8 mouse cellular contexts compared by ENCODE assay signal in the genomic region with DNA sequence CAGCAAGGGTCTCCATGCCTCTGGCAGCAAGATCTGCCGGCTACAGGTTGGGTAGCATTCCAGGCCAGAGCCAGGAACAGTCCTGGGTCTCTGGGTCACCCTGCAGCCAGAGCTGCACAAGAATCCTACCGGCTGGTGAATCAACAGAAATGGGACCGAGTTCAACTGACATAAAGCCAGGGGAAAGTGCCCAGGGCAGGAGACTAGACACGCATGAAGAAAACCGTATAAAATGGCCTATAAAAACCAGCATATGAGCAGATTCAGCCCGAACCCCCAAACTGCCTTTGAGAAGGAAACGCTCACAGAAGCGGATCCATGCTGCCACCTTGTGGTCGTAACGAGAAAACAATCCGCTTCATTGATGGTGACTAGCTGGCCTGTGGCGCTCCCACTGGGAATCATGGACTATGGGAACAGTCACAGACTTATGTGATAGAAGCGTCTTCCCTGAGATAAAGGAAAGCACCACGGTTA. TPM values are rescaled to one million over a fixed set of nuclear protein-coding genes. Genes with fewer than 3 reads are reported as not detected.
DNase-seq lines count a peak whose midpoint lies in the region; ATAC-seq and TF ChIP-seq lines count a peak whose summit lies in the region.

No protein-coding gene starts in this region.

- intact Hi-C loops in heart, postnatal 14 days (cut with DNase I) = loop anchor here (1.0 to 5.0 kb wide), 3 partner anchors 40 to 459 kb away; partner anchors contain the start of gene Meltf

- H3K9me3 ChIP-seq in G1E (replicated peaks) = no peaks in the 10 kb centered on the region
- no peaks in the 10 kb centered on the region for H3K9me3 ChIP-seq in forebrain, embryonic 14.5 days (replicated peaks; ENCODE audit: control insufficient read depth, low read length)
- no peaks in the 10 kb centered on the region for H3K9me3 ChIP-seq in liver, embryonic 15.5 days (replicated peaks)
- no peaks in the 10 kb centered on the region for H3K9me3 ChIP-seq in neural tube, embryonic 12.5 days

- H3K9ac ChIP-seq in forebrain, embryonic 14.5 days (ENCODE audit: low read length) = peak overlapping the region; percentile 42
- H3K9ac ChIP-seq in liver, embryonic 15.5 days = no peak overlapping the region
- 0 out of 2 replicates have a peak overlapping the region, but pooled peaks have one; percentile 38 for H3K9ac ChIP-seq in neural tube, embryonic 12.5 days

- H3K27ac ChIP-seq in forebrain, embryonic 14.5 days (ENCODE audit: low read depth, low read length) = no peak overlapping the region
- no peak overlapping the region for H3K27ac ChIP-seq in liver, embryonic 15.5 days (replicated peaks)
- no peak overlapping the region for H3K27ac ChIP-seq in neural tube, embryonic 12.5 days
- no peak overlapping the region for H3K27ac ChIP-seq in testis, adult 2 months (ENCODE audit: control insufficient read depth, insufficient read depth, low read depth, low read length)

- peak overlapping the region; percentile 22; the same call in 1 of the 2 replicates for H3K4me2 ChIP-seq in forebrain, embryonic 14.5 days (ENCODE audit: low read length)
- H3K4me2 ChIP-seq in liver, embryonic 15.5 days = peak overlapping the region; percentile 48
- peak overlapping the region; percentile 48 for H3K4me2 ChIP-seq in neural tube, embryonic 12.5 days (replicated peaks)

- no peaks in the 10 kb centered on the region for H3K36me3 ChIP-seq in G1E (replicated peaks)
- no peaks in the 10 kb centered on the region for H3K36me3 ChIP-seq in forebrain, embryonic 14.5 days (ENCODE audit: control insufficient read depth, insufficient read depth, low read length)
- H3K36me3 ChIP-seq in liver, embryonic 15.5 days (replicated peaks) = no peaks in the 10 kb centered on the region
- H3K36me3 ChIP-seq in neural tube, embryonic 12.5 days = no peaks in the 10 kb centered on the region
- no peaks in the 10 kb centered on the region for H3K36me3 ChIP-seq in testis, adult 2 months (ENCODE audit: control insufficient read depth, insufficient read depth, low read length)

- no peak; the same call in 1 of the 2 replicates for ATAC-seq in G1E (ENCODE audit: extremely low read depth, insufficient number of reproducible peaks, low FRiP score, poor library complexity, severe bottlenecking)
- peak; percentile 70 for ATAC-seq in forebrain, embryonic 14.5 days
- no peak for ATAC-seq in liver, embryonic 15.5 days (ENCODE audit: insufficient read depth)
- peak; percentile 53; the same call in 1 of the 2 replicates for ATAC-seq in neural tube, embryonic 12.5 days (ENCODE audit: low FRiP score, low read depth)

- H3K27me3 ChIP-seq in G1E (ENCODE audit: insufficient read depth, low read length) = peaks cover 30% of the 10 kb centered on the region
- no peaks in the 10 kb centered on the region for H3K27me3 ChIP-seq in forebrain, embryonic 14.5 days (replicated peaks; ENCODE audit: control insufficient read depth, insufficient read depth, low read length)
- no peaks in the 10 kb centered on the region; the same call in 1 of the 2 replicates for H3K27me3 ChIP-seq in liver, embryonic 15.5 days
- no peaks in the 10 kb centered on the region for H3K27me3 ChIP-seq in neural tube, embryonic 12.5 days (replicated peaks)
- no peaks in the 10 kb centered on the region for H3K27me3 ChIP-seq in testis, adult 2 months (ENCODE audit: control insufficient read depth, insufficient read depth, low read length)

- 5% methylated on average over 14 of the region's 14 CpGs for WGBS in forebrain, embryonic 14.5 days
- 5% methylated on average over 14 of the region's 14 CpGs for WGBS in liver, embryonic 15.5 days (ENCODE audit: insufficient replicate concordance)
- WGBS in neural tube, embryonic 12.5 days = 6% methylated on average over 14 of the region's 14 CpGs

- H3K4me1 ChIP-seq in G1E (ENCODE audit: insufficient read depth, low read depth, low read length) = peaks cover 7% of the 10 kb centered on the region; the same call in 1 of the 2 replicates
- H3K4me1 ChIP-seq in forebrain, embryonic 14.5 days (ENCODE audit: control insufficient read depth, insufficient read depth, low read length) = no peaks in the 10 kb centered on the region
- H3K4me1 ChIP-seq in liver, embryonic 15.5 days (replicated peaks) = peaks cover 4% of the 10 kb centered on the region
- no peaks in the 10 kb centered on the region for H3K4me1 ChIP-seq in neural tube, embryonic 12.5 days
- peaks cover 6% of the 10 kb centered on the region for H3K4me1 ChIP-seq in testis, adult 2 months (ENCODE audit: control insufficient read depth, insufficient read depth, low read length)

- H3K4me3 ChIP-seq in G1E (ENCODE audit: low read depth, low read length) = no peak overlapping the region
- H3K4me3 ChIP-seq in forebrain, embryonic 14.5 days (ENCODE audit: low read depth, low read length) = no peak overlapping the region
- no peak overlapping the region for H3K4me3 ChIP-seq in liver, embryonic 15.5 days (replicated peaks)
- no peak overlapping the region for H3K4me3 ChIP-seq in neural tube, embryonic 12.5 days
- peak overlapping the region; percentile 31 for H3K4me3 ChIP-seq in testis, adult 2 months (ENCODE audit: control insufficient read depth, low read depth, low read length)

- TF ChIP-seq CTCF in G1E (IDR thresholded peaks at IDR 0.05; ENCODE audit: low read depth, low read length) = peak; percentile 63
- TF ChIP-seq CTCF in testis, adult 2 months (IDR thresholded peaks at IDR 0.05; ENCODE audit: control insufficient read depth, insufficient read depth, insufficient replicate concordance, low read depth, low read length) = peak; percentile 80; the same call in 1 of the 2 replicates

- no peak for TF ChIP-seq POLR2A in testis, adult 2 months (IDR thresholded peaks at IDR 0.05; ENCODE audit: control insufficient read depth, low read depth, low read length)

- peak; percentile 50 for DNase-seq in G1E (ENCODE audit: low spot score)
- peak; percentile 85 for DNase-seq in cerebellum, adult 11 months
- peak; percentile 95 for DNase-seq in forebrain, embryonic 14.5 days (ENCODE audit: low spot score)
- DNase-seq in heart, postnatal 14 days = peak; percentile 70 to 85
- DNase-seq in kidney, postnatal 4 days = peak; percentile 86 to 88

RNA-seq across cellular contexts. Expression of gene Pigz, which starts 15.4 kb away (rescaled TPM):
- total RNA-seq in G1E (2014; fragmentation: Nextera tagmentation) = not detected in 2 replicates
- total RNA-seq in G1E (2017) = 0.12 and 0.16 TPM in 2 replicates
- polyA plus RNA-seq in G1E (2012) = not detected in 2 replicates
- 0.91 and 2.2 TPM in 2 replicates for polyA plus RNA-seq in forebrain, embryonic 14.5 days (2014; fragmentation: Nextera tagmentation; extraction: Ambion mirVana)
- 1 to 10 TPM; 2.0 to 2.7 TPM for total RNA-seq in heart, postnatal 14 days (2021)
- 0.23 and 0.48 TPM in 2 replicates for polyA plus RNA-seq in liver, embryonic 15.5 days (2015; fragmentation: Nextera tagmentation; extraction: Ambion mirVana)
- 2.8 and 4.0 TPM in 2 replicates for polyA plus RNA-seq in neural tube, embryonic 12.5 days (2016; fragmentation: Nextera tagmentation; extraction: Ambion mirVana)
- polyA plus RNA-seq in testis, adult 2 months (2012; rRNA removed) = 0.12 and 0.24 TPM in 2 replicates

RNA-seq across cellular contexts. Expression of gene 0610012G03Rik, which starts 30.0 kb away (rescaled TPM):
- total RNA-seq in G1E (2014; fragmentation: Nextera tagmentation) = 11.7 and 16.6 TPM in 2 replicates
- 25.2 and 44.0 TPM in 2 replicates for total RNA-seq in G1E (2017)
- 69.4 and 101 TPM in 2 replicates for polyA plus RNA-seq in G1E (2012)
- 127 and 136 TPM in 2 replicates for polyA plus RNA-seq in forebrain, embryonic 14.5 days (2014; fragmentation: Nextera tagmentation; extraction: Ambion mirVana)
- 10 to 100 TPM; 68.9 to 74.9 TPM for total RNA-seq in heart, postnatal 14 days (2021)
- 38.1 and 39.4 TPM in 2 replicates for polyA plus RNA-seq in liver, embryonic 15.5 days (2015; fragmentation: Nextera tagmentation; extraction: Ambion mirVana)
- 80.5 and 85.5 TPM in 2 replicates for polyA plus RNA-seq in neural tube, embryonic 12.5 days (2016; fragmentation: Nextera tagmentation; extraction: Ambion mirVana)
- 43.6 and 53.7 TPM in 2 replicates for polyA plus RNA-seq in testis, adult 2 months (2012; rRNA removed)

RNA-seq across cellular contexts. Expression of gene Ncbp2, which starts 30.0 kb away (rescaled TPM):
- total RNA-seq in G1E (2014; fragmentation: Nextera tagmentation) (33.9 and 38.7 TPM in 2 replicates), G1E (2017) (52.5 and 64.4 TPM in 2 replicates)
- polyA plus RNA-seq in G1E (2012) = 102 and 110 TPM in 2 replicates
- polyA plus RNA-seq in forebrain, embryonic 14.5 days (2014; fragmentation: Nextera tagmentation; extraction: Ambion mirVana) = 103 and 116 TPM in 2 replicates
- 10 to 100 TPM; 23.3 to 25.2 TPM for total RNA-seq in heart, postnatal 14 days (2021)
- polyA plus RNA-seq in liver, embryonic 15.5 days (2015; fragmentation: Nextera tagmentation; extraction: Ambion mirVana) = 27.5 and 28.3 TPM in 2 replicates
- polyA plus RNA-seq in neural tube, embryonic 12.5 days (2016; fragmentation: Nextera tagmentation; extraction: Ambion mirVana) = 118 and 124 TPM in 2 replicates
- 25.8 and 32.6 TPM in 2 replicates for polyA plus RNA-seq in testis, adult 2 months (2012; rRNA removed)

RNA-seq across cellular contexts. Expression of gene Meltf, which starts 39.7 kb away (rescaled TPM):
- total RNA-seq in G1E (2014; fragmentation: Nextera tagmentation) = not detected in 2 replicates
- 0.05 and 0.12 TPM in 2 replicates for total RNA-seq in G1E (2017)
- polyA plus RNA-seq in G1E (2012) = not detected in 2 replicates
- 0.04 and 0.09 TPM in 2 replicates for polyA plus RNA-seq in forebrain, embryonic 14.5 days (2014; fragmentation: Nextera tagmentation; extraction: Ambion mirVana)
- under 1 TPM in 1 of 2 experiments, not detected in 1; 0.07 TPM for total RNA-seq in heart, postnatal 14 days (2021)
- polyA plus RNA-seq in liver, embryonic 15.5 days (2015; fragmentation: Nextera tagmentation; extraction: Ambion mirVana) = 0.02 and 0.07 TPM in 2 replicates
- polyA plus RNA-seq in neural tube, embryonic 12.5 days (2016; fragmentation: Nextera tagmentation; extraction: Ambion mirVana) = 0.15 and 0.20 TPM in 2 replicates
- 7.5 and 8.3 TPM in 2 replicates for polyA plus RNA-seq in testis, adult 2 months (2012; rRNA removed)

Comparison
In these comparisons a context has a peak if more than half of its experiments do, and no peak if none do; other contexts are left out.
1. ATAC-seq: peak in forebrain, embryonic 14.5 days (single experiment) and neural tube, embryonic 12.5 days (single experiment); none in G1E (single experiment) and liver, embryonic 15.5 days (single experiment).
2. Peak in every context shown above with its lines, with median percentiles within 50 percentile points of each other: DNase-seq and H3K4me2 ChIP-seq.